Comparison of ENCODE assay signal across 25 mouse cellular contexts in the genomic region with DNA sequence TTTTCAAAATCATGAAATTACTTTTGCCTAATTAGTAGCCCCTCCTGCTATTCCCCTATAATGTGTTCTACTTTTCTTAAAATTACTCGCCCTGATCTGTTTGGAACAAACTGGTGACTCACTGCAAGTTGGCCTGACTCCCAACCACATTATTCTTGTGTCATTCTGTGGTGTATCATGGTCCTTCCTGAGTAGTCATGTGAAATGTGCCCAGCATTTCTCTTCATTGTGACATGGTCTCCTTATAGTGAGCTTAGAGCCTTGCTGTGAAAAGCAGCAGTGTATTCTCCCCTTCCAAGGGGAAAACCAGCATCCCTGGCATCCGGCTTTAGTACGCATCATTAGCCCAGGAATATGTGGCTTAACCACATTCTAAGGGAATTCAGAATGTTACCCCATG.
DNase-seq lines count a peak whose midpoint lies in the region; ATAC-seq and TF ChIP-seq lines count a peak whose summit lies in the region.
"Had no signal": no experiment of that assay in that cellular context is flagged by ENCODE, and none has a peak within 500 bp of the region (broad histone marks: within the 10 kb centered on the region; RNA-seq: fewer than 3 reads in every experiment).

No protein-coding gene starts in this region.

- in situ Hi-C loops in Patski (cut with MboI; ENCODE audit: low pct_unique_long_range_greater_than_20kb): no loop called here

- 81% methylated on average over 3 of the region's 3 CpGs for WGBS in midbrain, postnatal 0 days
- 76% methylated on average over 3 of the region's 3 CpGs for WGBS in midbrain, embryonic 11.5 days
- 60% methylated on average over 3 of the region's 3 CpGs for WGBS in cerebellum, adult 2 months

- H3K9me3 ChIP-seq in midbrain, postnatal 0 days (ENCODE audit: low read length): no peaks in the 10 kb centered on the region
- H3K9me3 ChIP-seq in midbrain, embryonic 11.5 days (ENCODE audit: control insufficient read depth, low read length): no peaks in the 10 kb centered on the region
- H3K9me3 ChIP-seq: forebrain, embryonic 12.5 days; hindbrain, embryonic 12.5 days; midbrain, embryonic 13.5 days; stomach, embryonic 15.5 days had no signal

- POLR2A ChIA-PET in Patski (lab: Charles Lee): no interaction called here

- no peak for TF ChIP-seq POLR2A in cerebellum, adult 2 months (IDR thresholded peaks at IDR 0.05; ENCODE audit: borderline replicate concordance, insufficient read depth, low read length)

- no peak overlapping the region for H3K27ac ChIP-seq in midbrain, postnatal 0 days (ENCODE audit: low read depth, low read length)
- H3K27ac ChIP-seq in midbrain, embryonic 11.5 days (ENCODE audit: low read depth, low read length): no peak overlapping the region
- H3K27ac ChIP-seq in cerebellum, adult 2 months (ENCODE audit: insufficient read depth, low read length): no peak overlapping the region
- H3K27ac ChIP-seq: forebrain, embryonic 12.5 days; gastrocnemius, adult 2 months; hindbrain, embryonic 12.5 days; layer of hippocampus, adult 2 months; limb, embryonic 12.5 days; midbrain, embryonic 13.5 days; stomach, embryonic 15.5 days had no signal

- TF ChIP-seq CTCF in midbrain, postnatal 0 days (IDR thresholded peaks at IDR 0.05): no peak
- no peak for TF ChIP-seq CTCF in Patski (IDR thresholded peaks at IDR 0.05)
- TF ChIP-seq CTCF in cerebellum, adult 2 months (IDR thresholded peaks at IDR 0.05; ENCODE audit: borderline replicate concordance, insufficient read depth, low read depth, low read length): no peak

- H3K4me2 ChIP-seq in midbrain, postnatal 0 days (ENCODE audit: low read depth, low read length, poor library complexity, severe bottlenecking): no peak overlapping the region
- H3K4me2 ChIP-seq in midbrain, embryonic 11.5 days: no peak overlapping the region
- H3K4me2 ChIP-seq: forebrain, embryonic 12.5 days; hindbrain, embryonic 12.5 days; limb, embryonic 12.5 days; liver, embryonic 11.5 days; midbrain, embryonic 13.5 days; stomach, embryonic 15.5 days had no signal

- no peak overlapping the region for H3K4me3 ChIP-seq in midbrain, postnatal 0 days (ENCODE audit: low read depth, low read length)
- H3K4me3 ChIP-seq in midbrain, embryonic 11.5 days (ENCODE audit: low read depth, low read length): no peak overlapping the region
- no peak overlapping the region for H3K4me3 ChIP-seq in cerebellum, adult 2 months (replicated peaks; ENCODE audit: insufficient read depth, low read depth, low read length)
- H3K4me3 ChIP-seq: forebrain, embryonic 12.5 days; gastrocnemius, adult 2 months; hindbrain, embryonic 12.5 days; layer of hippocampus, adult 2 months; limb, embryonic 12.5 days; midbrain, embryonic 13.5 days; stomach, embryonic 15.5 days had no signal

- ATAC-seq in midbrain, postnatal 0 days (ENCODE audit: low FRiP score): no peak
- ATAC-seq in midbrain, embryonic 11.5 days (ENCODE audit: low FRiP score): no peak
- ATAC-seq in Patski: peak; percentile 86
- ATAC-seq: inflammation-experienced regulatory T-cells, adult 6 months; midbrain, embryonic 13.5 days had no signal

- peak; percentile 1 for DNase-seq in adrenal gland, postnatal 10 days
- no peak for DNase-seq in adrenal gland, adult 8-10 months
- DNase-seq in midbrain, postnatal 0 days (ENCODE audit: low spot score): peak; percentile 11
- DNase-seq in midbrain, embryonic 11.5 days (ENCODE audit: low spot score, missing footprints): no peak
- no peak for DNase-seq in Patski (ENCODE audit: low read depth, low spot score)
- DNase-seq in fibroblast of lung, adult 2 months (ENCODE audit: low read depth): peak; percentile 6
- DNase-seq in cerebellum, adult 2 months: no peak
- DNase-seq in gastrocnemius, adult 18-20 months (ENCODE audit: low spot score): no peak
- DNase-seq: cerebellum, adult 9-10 months; gastrocnemius, adult 2 months; kidney, adult 2 months; kidney, postnatal 25 days; lung, adult 18-20 months; lung, postnatal 10 days; right cerebral cortex, postnatal 4 days; thymus, adult 18-20 months; thymus, postnatal 36 days had no signal

- H3K9ac ChIP-seq in midbrain, postnatal 0 days (replicated peaks; ENCODE audit: low read length, poor library complexity, severe bottlenecking): no peak overlapping the region
- no peak overlapping the region for H3K9ac ChIP-seq in midbrain, embryonic 11.5 days (ENCODE audit: low read length)
- H3K9ac ChIP-seq: forebrain, embryonic 12.5 days; hindbrain, embryonic 12.5 days; limb, embryonic 12.5 days; midbrain, embryonic 13.5 days; stomach, embryonic 15.5 days had no signal

- H3K4me1 ChIP-seq in midbrain, postnatal 0 days (ENCODE audit: insufficient read depth, low read length): no peaks in the 10 kb centered on the region
- no peaks in the 10 kb centered on the region for H3K4me1 ChIP-seq in midbrain, embryonic 11.5 days (ENCODE audit: control insufficient read depth, insufficient read depth, low read length)
- H3K4me1 ChIP-seq in cerebellum, adult 2 months (ENCODE audit: control insufficient read depth, insufficient read depth, low read length): no peaks in the 10 kb centered on the region
- H3K4me1 ChIP-seq: forebrain, embryonic 12.5 days; hindbrain, embryonic 12.5 days; limb, embryonic 12.5 days; midbrain, embryonic 13.5 days; stomach, embryonic 15.5 days had no signal

- H3K36me3 ChIP-seq in midbrain, postnatal 0 days (ENCODE audit: insufficient read depth, low read length): no peaks in the 10 kb centered on the region
- H3K36me3 ChIP-seq in midbrain, embryonic 11.5 days (ENCODE audit: control insufficient read depth, insufficient read depth, low read length): no peaks in the 10 kb centered on the region
- H3K36me3 ChIP-seq: forebrain, embryonic 12.5 days; hindbrain, embryonic 12.5 days; limb, embryonic 12.5 days; midbrain, embryonic 13.5 days; stomach, embryonic 15.5 days had no signal

- H3K27me3 ChIP-seq in midbrain, postnatal 0 days (ENCODE audit: insufficient read depth, low read length): no peaks in the 10 kb centered on the region
- no peaks in the 10 kb centered on the region for H3K27me3 ChIP-seq in midbrain, embryonic 11.5 days (ENCODE audit: control insufficient read depth, insufficient read depth, low read length)
- no peaks in the 10 kb centered on the region for H3K27me3 ChIP-seq in Patski
- H3K27me3 ChIP-seq in cerebellum, adult 2 months (ENCODE audit: control insufficient read depth, insufficient read depth, low read length): no peaks in the 10 kb centered on the region
- H3K27me3 ChIP-seq: forebrain, embryonic 12.5 days; hindbrain, embryonic 12.5 days; limb, embryonic 12.5 days; midbrain, embryonic 13.5 days; stomach, embryonic 15.5 days had no signal

- CTCF ChIA-PET in Patski (lab: Charles Lee): no interaction called here

Comparison
In these comparisons a context has a peak if more than half of its experiments do, and no peak if none do; other contexts are left out.
1. DNase-seq: peak in adrenal gland, postnatal 10 days (single experiment), midbrain, postnatal 0 days (single experiment) and fibroblast of lung, adult 2 months (single experiment); none in adrenal gland, adult 8-10 months (single experiment), midbrain, embryonic 11.5 days (single experiment), Patski (single experiment), cerebellum, adult 2 months (0 of 2) and gastrocnemius, adult 18-20 months (single experiment).